Mouse (Mus musculus) T-helper 1 cell (primary cell): ENCODE results near the gene Shisal2b.
"Not testable (repeated sequence)": the region's sequence is repeated elsewhere in the genome, so short reads cannot be mapped to it uniquely, and the experiment has no call there.

ENCODE experiments used
- in situ Hi-C: fragments of 300-600 bp; cut with MboI, MseI; formaldehyde crosslinking; loops from one replicate; pipeline ENCODE4 v1.15.1; 2025; ENCODE audit warnings: high pct_unique_total_duplicates

Shisal2b gene

GRCm38 (mm10) chr13:104863127-104863979 is at the start of gene Shisal2b:
TSS of gene Shisal2b (minus strand) at chr13:104863893.
- in situ Hi-C loops: loop anchor here (5.0 kb wide), 1 partner anchor 51 kb away; no protein-coding TSS in a partner anchor

DNA sequence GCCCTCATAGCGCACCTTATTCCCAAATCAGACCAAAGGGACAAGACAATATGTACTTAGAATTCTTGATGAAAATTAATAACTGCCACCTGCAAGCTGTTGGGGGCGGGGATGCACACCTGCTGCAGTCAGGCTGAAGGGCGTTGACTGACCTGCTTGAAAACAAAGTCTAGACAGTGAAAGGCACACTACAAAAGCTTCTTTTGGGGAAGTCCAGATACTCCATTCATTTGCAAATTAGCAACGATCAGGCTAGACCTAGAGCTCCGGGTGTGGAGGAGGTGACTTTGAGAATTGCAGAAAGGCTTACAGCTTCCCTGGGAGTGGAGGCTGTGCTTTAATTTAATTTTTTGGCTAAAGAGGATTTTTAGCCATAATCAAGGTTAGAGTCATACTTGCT is 47.9 kb upstream of the Shisal2b start:
- in situ Hi-C loops: not testable (repeated sequence)

GRCm38 (mm10) chr13:104911006-104911405 is 47.3 kb upstream of the Shisal2b start:
- in situ Hi-C loops: not testable (repeated sequence)

DNA sequence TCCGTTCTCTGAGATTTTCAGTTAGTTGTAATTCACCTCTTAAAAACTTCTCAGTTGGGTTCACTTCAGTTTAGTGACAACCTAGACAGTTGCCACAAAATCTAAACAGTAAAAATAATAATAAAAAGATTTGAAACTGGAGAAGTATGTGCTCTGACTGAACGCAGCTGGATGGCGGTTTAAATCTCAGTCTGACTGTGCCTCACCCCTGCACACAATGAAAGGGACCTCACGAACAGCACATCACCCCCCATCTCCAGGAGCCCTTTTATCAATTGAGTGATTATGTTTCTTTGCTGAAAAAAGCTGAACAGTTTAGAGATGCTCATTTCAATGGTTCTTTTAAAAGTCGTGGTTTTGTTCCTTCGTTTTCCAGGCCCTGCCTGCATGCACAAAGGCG is 45.0 kb upstream of the Shisal2b start:
- in situ Hi-C loops: no loop called here

DNA sequence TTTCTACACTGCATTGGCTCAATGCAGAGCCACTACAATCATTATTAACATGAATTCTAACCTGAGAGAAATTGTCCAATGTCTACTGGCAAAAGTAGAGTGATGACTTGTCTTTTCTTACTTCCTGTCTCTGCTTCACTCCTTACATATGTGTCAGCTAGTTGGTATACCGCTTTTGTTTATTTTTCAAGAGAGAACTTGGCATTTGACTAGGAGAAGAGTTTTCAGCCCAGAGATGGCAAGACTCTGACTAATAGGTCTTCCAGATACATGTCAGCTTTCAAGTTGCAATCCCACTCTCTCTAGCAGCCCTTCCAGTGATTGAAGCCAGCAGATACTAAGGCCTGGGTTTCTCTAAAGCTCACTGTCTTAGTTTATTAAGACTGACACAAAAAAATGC is 31.1 kb upstream of the Shisal2b start:
- in situ Hi-C loops: no loop called here

GRCm38 (mm10) chr13:104892337-104892736 is 28.6 kb upstream of the Shisal2b start:
- in situ Hi-C loops: no loop called here

DNA sequence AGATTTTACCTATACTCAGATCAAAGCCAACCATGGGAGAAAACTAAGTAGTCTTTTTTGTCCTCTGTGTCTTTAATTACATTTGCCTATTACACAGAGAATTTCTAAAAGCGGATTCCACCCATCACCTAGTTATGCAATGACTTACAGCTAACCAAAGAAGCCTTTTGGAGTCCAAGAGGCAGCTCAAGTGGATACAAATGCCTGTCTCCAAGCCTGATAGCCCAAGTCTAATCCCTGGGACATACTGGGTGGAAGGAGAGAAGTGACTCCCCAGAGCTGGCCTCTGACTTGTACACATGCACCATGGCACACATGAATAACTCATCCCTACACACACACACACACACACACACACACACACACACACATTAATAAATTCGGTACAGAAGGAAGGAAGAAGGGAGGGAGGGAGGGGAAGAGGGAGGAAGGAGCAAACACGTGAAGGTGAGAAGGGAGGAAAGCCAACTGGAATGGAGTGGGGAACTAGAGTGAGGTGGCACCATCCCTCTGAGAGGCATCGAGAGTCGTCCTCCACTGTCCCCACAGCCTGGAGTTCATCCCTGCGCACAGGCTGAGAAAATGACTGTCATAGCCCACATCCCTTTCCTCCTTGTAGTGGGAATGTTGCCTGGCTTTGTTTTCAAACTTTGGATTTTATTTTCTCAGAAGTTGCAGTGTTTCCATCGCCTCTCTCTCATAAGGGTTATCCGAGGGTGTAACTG is 22.8 kb upstream of the Shisal2b start:
- in situ Hi-C loops: no loop called here

DNA sequence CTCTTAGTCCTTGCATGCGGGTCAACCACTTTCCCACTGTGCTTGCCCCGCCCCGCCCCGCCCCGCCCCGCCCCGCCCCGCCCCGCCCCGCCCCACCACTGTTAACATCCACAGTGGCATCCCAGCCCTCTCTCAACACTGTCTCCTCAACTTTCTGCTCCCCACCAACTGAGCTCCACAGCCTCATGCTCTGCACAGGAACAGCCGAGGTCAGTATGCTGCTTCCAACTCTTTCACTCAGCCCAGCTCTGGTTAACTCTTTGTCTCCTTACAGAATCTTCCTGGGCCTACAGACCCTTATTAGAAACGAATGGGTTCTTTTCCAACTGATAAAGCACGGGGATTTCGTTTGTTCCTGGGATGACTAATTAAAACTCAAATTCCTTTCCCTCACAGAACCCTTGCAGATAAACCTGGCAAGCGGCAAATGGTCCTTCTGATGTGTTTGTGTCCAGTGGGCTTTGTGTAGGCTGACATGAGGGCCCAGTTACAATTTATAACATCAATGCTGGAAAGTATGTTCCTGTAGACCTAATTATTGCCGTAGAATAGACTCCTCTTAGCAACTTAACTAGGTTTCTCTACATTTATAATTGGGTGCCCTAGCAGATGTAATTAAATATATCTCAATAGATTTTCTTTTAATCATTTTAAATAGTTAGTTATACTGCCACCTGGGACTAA is 20.0 kb upstream of the Shisal2b start:
- in situ Hi-C loops: no loop called here

DNA sequence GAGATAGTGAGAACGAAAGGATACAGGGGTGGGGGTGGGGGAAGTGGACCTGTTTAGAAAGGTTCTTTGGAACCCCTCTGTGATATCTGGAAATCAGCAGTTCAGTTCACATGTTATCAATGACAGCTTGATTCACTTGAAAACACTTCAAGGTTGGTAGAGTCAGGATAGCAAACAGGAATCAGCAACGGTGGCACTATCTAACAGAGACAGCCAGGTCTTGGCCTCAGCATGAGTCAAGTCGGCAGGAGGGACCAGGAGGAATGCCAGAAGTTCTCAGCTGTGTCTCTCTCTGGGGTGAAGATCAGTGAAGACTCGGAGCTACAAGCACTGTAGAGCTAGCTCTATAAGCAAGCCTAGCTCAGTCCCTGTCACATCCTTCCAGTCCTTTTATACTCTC is 14.8 kb upstream of the Shisal2b start:
- in situ Hi-C loops: no loop called here

DNA sequence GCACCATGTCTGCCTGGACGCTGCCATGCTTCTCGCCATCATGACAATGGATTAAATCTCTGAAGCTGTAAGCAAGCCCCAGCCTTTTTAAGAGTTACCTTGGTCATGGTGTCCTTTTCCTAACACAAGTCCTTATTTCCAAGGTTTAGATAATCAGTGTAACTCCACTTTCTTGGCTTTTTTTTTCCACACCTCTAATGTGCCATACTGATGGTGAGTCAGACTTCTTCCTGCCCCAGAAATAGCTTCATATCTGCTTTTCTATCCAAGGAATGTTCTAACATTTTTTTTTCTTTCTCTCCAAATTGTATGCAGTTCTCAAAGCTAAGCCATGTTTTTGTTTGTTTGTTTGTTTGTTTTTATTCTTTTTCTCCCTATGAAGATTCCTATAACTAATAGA is 6.2 kb upstream of the Shisal2b start:
- in situ Hi-C loops: no loop called here

- in situ Hi-C loops: no loop called here
Observed at GRCm38 (mm10) chr13:104866726-104867125, 3.0 kb upstream of the Shisal2b start.

DNA sequence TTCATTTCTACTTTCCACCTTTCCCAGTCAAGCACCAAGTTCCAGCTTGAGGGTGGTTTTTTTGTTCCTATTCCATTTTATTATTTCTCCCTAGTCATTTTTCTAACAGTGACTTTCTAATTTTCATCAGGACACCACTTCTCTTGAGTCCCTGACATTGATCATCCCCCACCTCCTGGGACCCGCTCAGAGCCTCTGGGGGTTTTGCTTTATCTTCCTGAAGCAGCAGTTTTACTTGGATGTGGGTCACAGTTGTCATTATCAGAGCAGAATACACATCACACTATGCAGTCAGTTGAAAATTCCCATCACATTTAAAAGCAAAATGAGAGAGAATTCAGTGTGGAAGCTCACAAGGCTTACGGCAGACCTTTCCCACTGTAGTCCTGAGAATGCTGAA is 10.0 kb downstream of the Shisal2b start:
- in situ Hi-C loops: no loop called here

GRCm38 (mm10) chr13:104843295-104844089 is 20.2 kb downstream of the Shisal2b start:
- in situ Hi-C loops: no loop called here

DNA sequence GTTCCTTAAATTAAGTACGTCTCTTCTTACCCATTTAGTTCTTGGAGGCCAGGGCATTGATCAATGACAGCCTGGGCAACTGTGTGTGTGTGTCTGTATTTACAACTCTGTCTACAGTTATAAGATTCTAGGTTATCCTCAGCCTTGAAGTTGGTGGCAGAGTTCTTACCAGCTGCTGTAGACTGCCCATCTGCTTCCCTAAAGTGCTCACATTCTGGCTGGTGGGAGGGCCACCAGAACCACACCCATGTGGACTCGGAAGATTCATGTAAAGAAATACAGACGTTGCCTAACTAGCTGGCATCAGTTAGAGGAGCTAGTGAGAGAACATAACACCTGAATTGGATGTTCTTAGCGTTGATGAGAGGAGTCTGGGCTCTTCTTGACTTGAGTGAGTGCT is 21.8 kb downstream of the Shisal2b start:
- in situ Hi-C loops: no loop called here

GRCm38 (mm10) chr13:104837628-104838027 is 26.1 kb downstream of the Shisal2b start:
- in situ Hi-C loops: no loop called here

DNA sequence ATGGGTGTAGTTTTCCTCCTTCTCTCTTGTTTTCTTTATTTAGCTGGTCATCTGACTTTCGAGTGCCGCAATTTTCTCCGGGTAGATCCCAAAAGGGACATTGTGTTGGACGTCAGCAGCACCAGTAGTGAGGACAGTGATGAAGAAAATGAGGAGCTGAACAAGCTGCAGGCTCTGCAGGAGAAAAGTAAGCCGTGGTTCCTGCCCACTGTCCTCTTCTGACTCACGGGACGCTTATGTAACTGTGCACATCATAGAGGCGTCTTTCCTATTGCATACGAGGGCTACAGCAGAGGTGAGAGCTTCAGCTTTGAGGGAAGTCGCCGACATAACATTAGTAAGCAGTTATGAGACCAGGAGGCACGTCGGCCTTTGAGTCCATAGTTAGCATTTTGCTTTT is 30.9 kb downstream of the Shisal2b start:
- in situ Hi-C loops: no loop called here

- in situ Hi-C loops: no loop called here
Observed at GRCm38 (mm10) chr13:104825470-104825869, 38.2 kb downstream of the Shisal2b start.

DNA sequence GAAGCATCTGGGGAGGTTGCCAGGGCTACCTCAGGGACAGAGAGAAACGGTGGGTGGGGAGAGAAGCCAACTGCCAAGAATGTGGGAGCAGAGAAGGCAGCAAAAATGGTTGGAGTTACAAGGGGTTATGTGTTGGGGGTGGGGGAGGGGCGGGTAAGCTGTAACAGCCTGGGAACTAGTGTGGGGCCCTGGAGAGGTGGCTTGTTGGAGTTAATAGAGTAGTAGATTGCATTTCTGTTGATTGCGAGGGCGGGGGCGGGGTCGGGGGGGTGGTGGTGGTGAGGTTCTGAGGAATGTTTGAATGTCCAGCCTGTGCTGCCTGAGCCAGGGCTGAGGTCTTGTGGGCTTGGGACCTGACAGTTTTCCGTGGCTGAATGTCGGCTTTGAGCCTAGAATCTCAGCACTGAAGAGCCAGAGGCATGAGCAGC is 41.3 kb downstream of the Shisal2b start:
- in situ Hi-C loops: no loop called here

DNA sequence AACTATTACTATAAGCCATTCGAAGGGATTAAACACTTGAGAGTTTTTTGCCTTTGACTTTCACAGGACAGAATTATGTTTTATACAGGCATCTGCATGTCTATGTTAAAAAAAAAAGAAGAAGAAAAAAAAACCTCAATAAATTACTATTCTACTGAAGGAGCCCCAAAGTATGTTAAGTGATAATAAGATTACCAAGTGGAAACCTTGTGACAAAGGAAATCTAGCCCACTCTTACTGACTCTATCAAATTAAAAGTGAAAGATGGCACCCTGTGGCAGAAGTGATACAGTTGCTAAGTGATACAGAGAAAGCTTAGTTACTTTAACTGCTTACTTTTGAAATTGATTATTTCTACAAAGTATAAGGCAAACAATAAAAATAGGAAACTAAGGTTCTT is 41.8 kb downstream of the Shisal2b start:
- in situ Hi-C loops: no loop called here

GRCm38 (mm10) chr13:104821192-104821591 is 42.5 kb downstream of the Shisal2b start:
- in situ Hi-C loops: no loop called here

- in situ Hi-C loops: loop anchor here (5.0 kb wide), 1 partner anchor 125 kb away; no protein-coding TSS in a partner anchor
Observed at GRCm38 (mm10) chr13:104817696-104818095, 46.0 kb downstream of the Shisal2b start.
